Mouse (Mus musculus) brain, embryonic 18.5 days (tissue): Measurements from ENCODE around the gene Pofut1.

ENCODE experiments used
- DNase-seq: peaks from one replicate; pipeline ENCODE4 v3.0.0-alpha.2; 2012; ENCODE audit warnings: low read depth, low spot score

Gene Pofut1

GRCm38 (mm10) chr2:153241250-153242014 lies at the start of gene Pofut1, which contains the start of gene Plagl2:
TSS of gene Pofut1 (plus strand) at chr2:153241533.
TSS of gene Plagl2 (minus strand) at chr2:153241426.
- peak; percentile 79 for DNase-seq

GRCm38 (mm10) chr2:153194255-153194654 lies 47.1 kb upstream of the Pofut1 start:
- no peak for DNase-seq

- no peak for DNase-seq
Measured at GRCm38 (mm10) chr2:153198485-153198884, 42.8 kb upstream of the Pofut1 start.

GRCm38 (mm10) chr2:153199114-153199513 lies 42.2 kb upstream of the Pofut1 start:
- DNase-seq = no peak

- DNase-seq = no peak
Measured at GRCm38 (mm10) chr2:153202766-153203165, 38.6 kb upstream of the Pofut1 start.

- DNase-seq = no peak
Measured at GRCm38 (mm10) chr2:153208149-153208548, 33.2 kb upstream of the Pofut1 start.

- DNase-seq = no peak
Measured at GRCm38 (mm10) chr2:153209286-153209685, 32.0 kb upstream of the Pofut1 start.

GRCm38 (mm10) chr2:153211451-153211850 lies 29.9 kb upstream of the Pofut1 start:
- no peak for DNase-seq

- DNase-seq = no peak
Measured at GRCm38 (mm10) chr2:153213351-153213750, 28.0 kb upstream of the Pofut1 start.

GRCm38 (mm10) chr2:153214771-153215259 lies 26.5 kb upstream of the Pofut1 start:
- DNase-seq = no peak

GRCm38 (mm10) chr2:153215421-153215820 lies 25.9 kb upstream of the Pofut1 start:
- DNase-seq = no peak

- no peak for DNase-seq
Measured at GRCm38 (mm10) chr2:153217826-153218340, 23.4 kb upstream of the Pofut1 start.

GRCm38 (mm10) chr2:153218516-153218915 lies 22.8 kb upstream of the Pofut1 start:
- no peak for DNase-seq

- no peak for DNase-seq
Measured at GRCm38 (mm10) chr2:153221620-153222019, 19.7 kb upstream of the Pofut1 start.

- DNase-seq = no peak
Measured at GRCm38 (mm10) chr2:153222130-153222529, 19.2 kb upstream of the Pofut1 start.

- no peak for DNase-seq
Measured at GRCm38 (mm10) chr2:153222566-153222965, 18.8 kb upstream of the Pofut1 start.

- DNase-seq = peak; percentile 42
Measured at GRCm38 (mm10) chr2:153224946-153225594, 16.3 kb upstream of the Pofut1 start, which contains the start of gene Tspyl3. TSS of gene Tspyl3 (minus strand) at chr2:153225441.

GRCm38 (mm10) chr2:153225595-153225953 lies 15.8 kb upstream of the Pofut1 start:
- no peak for DNase-seq

- no peak for DNase-seq
Measured at GRCm38 (mm10) chr2:153227959-153228358, 13.4 kb upstream of the Pofut1 start.

GRCm38 (mm10) chr2:153228523-153228922 lies 12.8 kb upstream of the Pofut1 start:
- DNase-seq = no peak

GRCm38 (mm10) chr2:153237193-153237592 lies 4.1 kb upstream of the Pofut1 start:
- no peak for DNase-seq

GRCm38 (mm10) chr2:153237891-153238290 lies 3.4 kb upstream of the Pofut1 start:
- no peak for DNase-seq

- DNase-seq = no peak
Measured at GRCm38 (mm10) chr2:153238406-153238805, 2.9 kb upstream of the Pofut1 start.
